Mouse (Mus musculus) E14TG2a.4 (cell line): ENCODE measurements around the gene Prdm15.

ENCODE experiments used
- H3K27me3 ChIP-seq: 2 replicates; pipeline ENCODE4 v1.6.1; 2014; ENCODE audit warnings: low read length, control low read depth; ENCODE audit not compliant: insufficient read depth
- H3K36me3 ChIP-seq: 2 replicates; pipeline ENCODE4 v1.6.1; 2014; ENCODE audit warnings: low read length, control low read depth; ENCODE audit not compliant: insufficient read depth
- H3K4me1 ChIP-seq: replicated peaks from 2 replicates; pipeline ENCODE4 v1.6.1; 2014; ENCODE audit warnings: low read depth, low read length, control low read depth
- H3K4me3 ChIP-seq: replicated peaks from 2 replicates; pipeline ENCODE4 v1.5.1; 2014; ENCODE audit warnings: mild to moderate bottlenecking, low read length
- H3K9me3 ChIP-seq: 2 replicates; pipeline ENCODE4 v1.6.1; 2014; ENCODE audit warnings: low read length, control low read depth
- CTCF ChIP-seq: conservative IDR thresholded peaks from 2 replicates; pipeline ENCODE4 v1.5.1; 2014; ENCODE audit warnings: low read length
- NANOG ChIP-seq: IDR thresholded peaks from 2 replicates; pipeline ENCODE4 v1.6.1; 2014; ENCODE audit warnings: borderline replicate concordance, low read length, mixed read lengths
- POU5F1 ChIP-seq: IDR thresholded peaks from 2 replicates; pipeline ENCODE4 v1.6.1; 2014; ENCODE audit warnings: low read length, borderline replicate concordance

The Prdm15 gene

DNA sequence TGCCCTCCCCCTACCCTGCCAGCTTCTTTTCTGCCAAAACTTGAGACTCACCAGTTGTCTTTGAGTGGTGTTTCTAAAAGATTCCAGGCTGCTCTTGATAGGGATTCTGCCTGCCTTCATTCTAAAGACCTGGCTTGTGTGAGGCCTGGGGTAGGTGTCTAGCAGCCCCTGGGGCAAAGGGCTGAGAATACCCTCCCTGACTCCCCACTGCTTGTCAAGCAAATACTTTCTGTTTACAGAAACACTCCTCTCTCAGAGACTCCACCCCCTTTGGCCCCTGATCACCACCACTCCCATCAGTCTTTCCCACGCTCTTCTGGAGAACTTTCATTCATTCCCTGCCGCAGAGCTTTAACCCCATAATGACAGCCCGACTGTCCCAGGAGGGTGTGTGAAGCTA lies 85.1 kb downstream of the Prdm15 start:
- H3K36me3 ChIP-seq, result no peaks in the 10 kb centered on the region
- no peak overlapping the region for H3K4me3 ChIP-seq
- H3K9me3 ChIP-seq, result no peaks in the 10 kb centered on the region
- TF ChIP-seq POU5F1, result no peak
- TF ChIP-seq NANOG, result no peak
- TF ChIP-seq CTCF, result no peak
- H3K4me1 ChIP-seq, result peaks cover 35% of the 10 kb centered on the region
- H3K27me3 ChIP-seq, result peaks cover 70% of the 10 kb centered on the region

DNA sequence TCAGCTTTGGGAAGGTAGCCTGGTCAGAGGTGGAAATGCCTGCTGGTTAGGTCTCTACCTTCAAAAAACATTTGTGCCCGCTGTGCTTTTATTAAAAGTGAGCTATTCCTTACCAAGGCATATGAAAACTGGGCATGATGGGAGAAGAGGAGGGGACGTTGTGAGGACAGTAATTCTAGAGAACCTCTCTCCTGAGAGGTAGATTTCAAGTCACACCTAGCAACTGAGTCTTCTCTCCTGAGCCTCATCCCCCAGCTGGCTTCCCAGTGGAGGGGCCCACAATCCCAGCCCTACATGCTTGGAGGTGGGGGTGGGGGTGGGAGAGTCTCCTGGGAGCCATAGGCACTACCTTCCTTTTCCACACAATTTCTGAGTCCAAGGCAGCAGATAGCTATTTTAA lies 87.0 kb downstream of the Prdm15 start:
- Histone ChIP-seq H3K9me3 (no peaks in the 10 kb centered on the region), H3K4me1 (peaks cover 52% of the 10 kb centered on the region), H3K36me3 (no peaks in the 10 kb centered on the region), H3K27me3 (peaks cover 76% of the 10 kb centered on the region), H3K4me3 (no peak overlapping the region)
- TF ChIP-seq POU5F1 (no peak), NANOG (no peak)

- no peak for TF ChIP-seq NANOG
- TF ChIP-seq CTCF, result no peak
- H3K4me3 ChIP-seq, result peak overlapping the region; percentile 80
- peaks cover 59% of the 10 kb centered on the region for H3K4me1 ChIP-seq
- H3K9me3 ChIP-seq, result no peaks in the 10 kb centered on the region
- H3K27me3 ChIP-seq, result peaks cover 70% of the 10 kb centered on the region
- H3K36me3 ChIP-seq, result no peaks in the 10 kb centered on the region
These were observed 87.7 kb downstream of the Prdm15 start for GRCm38 (mm10) chr16:97763990-97764340.

GRCm38 (mm10) chr16:97763061-97763989 lies 88.3 kb downstream of the Prdm15 start, which contains the start of gene Ripk4:
Gene Ripk4 (minus strand): TSS chr16:97763787.
- Histone ChIP-seq H3K9me3 (no peaks in the 10 kb centered on the region), H3K4me1 (peaks cover 65% of the 10 kb centered on the region), H3K27me3 (peaks cover 69% of the 10 kb centered on the region), H3K4me3 (peak within 1 kb of the TSS; percentile 80), H3K36me3 (no peaks in the 10 kb centered on the region)
- TF ChIP-seq POU5F1 (no peak), NANOG (no peak), CTCF (no peak)

DNA sequence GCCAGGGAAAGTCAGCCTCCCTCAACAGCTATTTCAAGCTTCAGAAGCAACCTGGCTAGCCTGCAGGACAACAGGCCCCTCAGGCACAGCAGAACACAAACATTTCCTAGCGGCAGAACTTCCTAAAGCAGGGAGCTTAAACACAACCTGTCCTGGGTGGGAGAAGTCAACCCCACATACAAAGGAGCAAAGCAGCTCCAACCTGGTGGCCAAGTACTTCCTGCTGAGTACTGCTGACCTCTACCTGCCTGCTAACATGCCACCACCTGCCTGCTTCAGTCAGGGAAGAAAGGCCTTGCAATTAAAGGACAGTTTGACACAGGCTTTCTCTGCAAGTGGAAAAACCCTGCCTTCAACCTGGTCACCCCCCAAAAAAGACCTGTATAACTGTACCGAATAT lies 89.9 kb downstream of the Prdm15 start:
- peaks cover 68% of the 10 kb centered on the region for H3K27me3 ChIP-seq
- TF ChIP-seq CTCF, result no peak
- no peak for TF ChIP-seq POU5F1
- TF ChIP-seq NANOG, result no peak
- no peaks in the 10 kb centered on the region for H3K36me3 ChIP-seq
- H3K4me1 ChIP-seq, result peaks cover 70% of the 10 kb centered on the region
- no peaks in the 10 kb centered on the region for H3K9me3 ChIP-seq
- peak overlapping the region; percentile 80; the same call in 1 of the 2 replicates for H3K4me3 ChIP-seq

- H3K9me3 ChIP-seq, result no peaks in the 10 kb centered on the region
- H3K36me3 ChIP-seq, result peaks cover 5% of the 10 kb centered on the region
- peaks cover 47% of the 10 kb centered on the region for H3K27me3 ChIP-seq
- peaks cover 60% of the 10 kb centered on the region for H3K4me1 ChIP-seq
- H3K4me3 ChIP-seq, result no peak overlapping the region
- TF ChIP-seq POU5F1 (no peak), NANOG (no peak), CTCF (no peak)
These were observed 92.0 kb downstream of the Prdm15 start for GRCm38 (mm10) chr16:97759681-97760080.

DNA sequence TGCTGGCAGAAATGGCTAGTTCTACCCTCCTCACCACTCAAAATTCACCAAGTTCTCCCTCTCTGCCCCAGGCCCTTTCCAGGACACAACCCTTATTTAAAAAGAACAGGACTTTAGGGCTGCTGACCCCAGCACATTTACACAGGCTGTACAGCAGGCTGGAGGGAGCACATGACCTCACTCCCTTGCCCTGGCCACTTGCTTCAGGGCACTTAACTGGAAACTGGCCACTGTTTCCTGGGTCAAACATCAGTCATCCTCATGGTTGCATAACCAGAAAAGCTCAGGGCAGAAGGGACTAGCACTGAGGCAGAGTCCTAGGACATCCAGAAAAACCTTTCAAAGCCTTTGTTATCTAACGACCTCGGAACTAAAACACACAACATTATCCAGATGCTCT lies 93.4 kb downstream of the Prdm15 start:
- TF ChIP-seq POU5F1 (no peak), CTCF (no peak), NANOG (no peak)
- peaks cover 54% of the 10 kb centered on the region for H3K4me1 ChIP-seq
- no peak overlapping the region for H3K4me3 ChIP-seq
- H3K9me3 ChIP-seq, result no peaks in the 10 kb centered on the region
- H3K27me3 ChIP-seq, result peaks cover 34% of the 10 kb centered on the region
- peaks cover 18% of the 10 kb centered on the region for H3K36me3 ChIP-seq

- peaks cover 23% of the 10 kb centered on the region for H3K36me3 ChIP-seq
- peaks cover 38% of the 10 kb centered on the region for H3K4me1 ChIP-seq
- peaks cover 16% of the 10 kb centered on the region for H3K27me3 ChIP-seq
- TF ChIP-seq CTCF (no peak), NANOG (no peak), POU5F1 (no peak)
- no peak overlapping the region for H3K4me3 ChIP-seq
- no peaks in the 10 kb centered on the region for H3K9me3 ChIP-seq
These were observed 95.2 kb downstream of the Prdm15 start for GRCm38 (mm10) chr16:97756460-97756859.
